Mouse (Mus musculus): Measurements from ENCODE around the gene Tnk1. TPM values are rescaled to one million over a fixed set of nuclear protein-coding genes. Genes with fewer than 3 reads are reported as not detected.

Gene Tnk1
- polyA plus RNA-seq, 1 experiment from 2014 or later: 1.1 TPM

GRCm38 (mm10) chr11:69876867-69877266 lies 18.3 kb upstream of the Tnk1 start:
- DNase-seq (ENCODE audit: low spot score): peak; percentile 89
- H3K4me2 ChIP-seq (ENCODE audit: low read depth, low read length): peak overlapping the region; percentile 25; the same call in 1 of the 2 replicates
- ATAC-seq (replicated peaks; ENCODE audit: insufficient number of reproducible peaks, low FRiP score, low TSS enrichment, low read depth): peak; percentile 49; the same call in 1 of the 2 replicates
- H3K36me3 ChIP-seq (replicated peaks; ENCODE audit: control insufficient read depth, insufficient read depth, low read depth, low read length): no peaks in the 10 kb centered on the region
- no peaks in the 10 kb centered on the region for H3K9me3 ChIP-seq (replicated peaks; ENCODE audit: control insufficient read depth, low read length)
- H3K27me3 ChIP-seq (ENCODE audit: control insufficient read depth, insufficient read depth, low read length): no peaks in the 10 kb centered on the region
- no peak overlapping the region for H3K27ac ChIP-seq (replicated peaks; ENCODE audit: low read depth, low read length)
- H3K4me3 ChIP-seq (ENCODE audit: low read depth, low read length): 0 out of 2 replicates have a peak overlapping the region, but pooled peaks have one; percentile 3
- peaks cover 5% of the 10 kb centered on the region; the same call in 1 of the 2 replicates for H3K4me1 ChIP-seq (ENCODE audit: control insufficient read depth, insufficient read depth, low read length)
- under 1% methylated on average over 12 of the region's 12 CpGs for WGBS
- no peak overlapping the region; the same call in 1 of the 2 replicates for H3K9ac ChIP-seq (replicated peaks; ENCODE audit: low read length)

GRCm38 (mm10) chr11:69876186-69876585 lies 17.7 kb upstream of the Tnk1 start:
- no peak overlapping the region; the same call in 1 of the 2 replicates for H3K9ac ChIP-seq (replicated peaks; ENCODE audit: low read length)
- no peak for ATAC-seq (replicated peaks; ENCODE audit: insufficient number of reproducible peaks, low FRiP score, low TSS enrichment, low read depth)
- no peak overlapping the region; the same call in 1 of the 2 replicates for H3K27ac ChIP-seq (replicated peaks; ENCODE audit: low read depth, low read length)
- H3K4me2 ChIP-seq (ENCODE audit: low read depth, low read length): no peak overlapping the region
- 55% methylated on average over 7 of the region's 7 CpGs for WGBS
- H3K4me3 ChIP-seq (ENCODE audit: low read depth, low read length): no peak overlapping the region
- no peak for DNase-seq (ENCODE audit: low spot score)
- H3K9me3 ChIP-seq (replicated peaks; ENCODE audit: control insufficient read depth, low read length): no peaks in the 10 kb centered on the region
- no peaks in the 10 kb centered on the region for H3K27me3 ChIP-seq (ENCODE audit: control insufficient read depth, insufficient read depth, low read length)
- H3K36me3 ChIP-seq (replicated peaks; ENCODE audit: control insufficient read depth, insufficient read depth, low read depth, low read length): no peaks in the 10 kb centered on the region
- H3K4me1 ChIP-seq (ENCODE audit: control insufficient read depth, insufficient read depth, low read length): peaks cover 3% of the 10 kb centered on the region; the same call in 1 of the 2 replicates

GRCm38 (mm10) chr11:69872451-69872850 lies 13.9 kb upstream of the Tnk1 start:
- Histone ChIP-seq H3K27me3 (ENCODE audit: control insufficient read depth, insufficient read depth, low read length) (no peaks in the 10 kb centered on the region), H3K4me2 (ENCODE audit: low read depth, low read length) (no peak overlapping the region), H3K9me3 (replicated peaks; ENCODE audit: control insufficient read depth, low read length) (no peaks in the 10 kb centered on the region), H3K36me3 (replicated peaks; ENCODE audit: control insufficient read depth, insufficient read depth, low read depth, low read length) (no peaks in the 10 kb centered on the region), H3K4me3 (ENCODE audit: low read depth, low read length) (no peak overlapping the region), H3K4me1 (ENCODE audit: control insufficient read depth, insufficient read depth, low read length) (peaks cover 3% of the 10 kb centered on the region; the same call in 1 of the 2 replicates), H3K27ac (replicated peaks; ENCODE audit: low read depth, low read length) (no peak overlapping the region), H3K9ac (replicated peaks; ENCODE audit: low read length) (no peak overlapping the region)
- DNase-seq (ENCODE audit: low spot score) (no peak), ATAC-seq (replicated peaks; ENCODE audit: insufficient number of reproducible peaks, low FRiP score, low TSS enrichment, low read depth) (no peak)
- WGBS: 91% methylated on average over 4 of the region's 4 CpGs

- Histone ChIP-seq H3K9ac (replicated peaks; ENCODE audit: low read length) (no peak overlapping the region), H3K27ac (replicated peaks; ENCODE audit: low read depth, low read length) (no peak overlapping the region), H3K4me2 (ENCODE audit: low read depth, low read length) (no peak overlapping the region), H3K9me3 (replicated peaks; ENCODE audit: control insufficient read depth, low read length) (no peaks in the 10 kb centered on the region), H3K4me3 (ENCODE audit: low read depth, low read length) (no peak overlapping the region), H3K4me1 (ENCODE audit: control insufficient read depth, insufficient read depth, low read length) (no peaks in the 10 kb centered on the region), H3K36me3 (replicated peaks; ENCODE audit: control insufficient read depth, insufficient read depth, low read depth, low read length) (no peaks in the 10 kb centered on the region), H3K27me3 (ENCODE audit: control insufficient read depth, insufficient read depth, low read length) (no peaks in the 10 kb centered on the region)
- no peak for DNase-seq (ENCODE audit: low spot score)
- 83% methylated on average over 7 of the region's 7 CpGs for WGBS
- ATAC-seq (replicated peaks; ENCODE audit: insufficient number of reproducible peaks, low FRiP score, low TSS enrichment, low read depth): no peak
Observed at GRCm38 (mm10) chr11:69871822-69872221, 13.3 kb upstream of the Tnk1 start.

GRCm38 (mm10) chr11:69870289-69871069 lies 11.9 kb upstream of the Tnk1 start:
- no peaks in the 10 kb centered on the region for H3K4me1 ChIP-seq (ENCODE audit: control insufficient read depth, insufficient read depth, low read length)
- no peak overlapping the region for H3K4me3 ChIP-seq (ENCODE audit: low read depth, low read length)
- H3K4me2 ChIP-seq (ENCODE audit: low read depth, low read length): no peak overlapping the region
- H3K9ac ChIP-seq (replicated peaks; ENCODE audit: low read length): no peak overlapping the region
- ATAC-seq (replicated peaks; ENCODE audit: insufficient number of reproducible peaks, low FRiP score, low TSS enrichment, low read depth): no peak
- no peaks in the 10 kb centered on the region for H3K36me3 ChIP-seq (replicated peaks; ENCODE audit: control insufficient read depth, insufficient read depth, low read depth, low read length)
- H3K27me3 ChIP-seq (ENCODE audit: control insufficient read depth, insufficient read depth, low read length): no peaks in the 10 kb centered on the region
- no peak overlapping the region for H3K27ac ChIP-seq (replicated peaks; ENCODE audit: low read depth, low read length)
- DNase-seq (ENCODE audit: low spot score): no peak
- no peaks in the 10 kb centered on the region for H3K9me3 ChIP-seq (replicated peaks; ENCODE audit: control insufficient read depth, low read length)
- WGBS: 82% methylated on average over 2 of the region's 2 CpGs

GRCm38 (mm10) chr11:69867335-69867734 lies 8.8 kb upstream of the Tnk1 start:
- 71% methylated on average over 9 of the region's 9 CpGs for WGBS
- no peak overlapping the region for H3K4me3 ChIP-seq (ENCODE audit: low read depth, low read length)
- ATAC-seq (replicated peaks; ENCODE audit: insufficient number of reproducible peaks, low FRiP score, low TSS enrichment, low read depth) (no peak), DNase-seq (ENCODE audit: low spot score) (no peak)
- no peaks in the 10 kb centered on the region for H3K4me1 ChIP-seq (ENCODE audit: control insufficient read depth, insufficient read depth, low read length)
- no peaks in the 10 kb centered on the region for H3K9me3 ChIP-seq (replicated peaks; ENCODE audit: control insufficient read depth, low read length)
- no peak overlapping the region for H3K27ac ChIP-seq (replicated peaks; ENCODE audit: low read depth, low read length)
- H3K36me3 ChIP-seq (replicated peaks; ENCODE audit: control insufficient read depth, insufficient read depth, low read depth, low read length): no peaks in the 10 kb centered on the region
- H3K27me3 ChIP-seq (ENCODE audit: control insufficient read depth, insufficient read depth, low read length): no peaks in the 10 kb centered on the region
- H3K9ac ChIP-seq (replicated peaks; ENCODE audit: low read length): no peak overlapping the region
- no peak overlapping the region for H3K4me2 ChIP-seq (ENCODE audit: low read depth, low read length)

- no peak overlapping the region for H3K4me2 ChIP-seq (ENCODE audit: low read depth, low read length)
- H3K4me3 ChIP-seq (ENCODE audit: low read depth, low read length): no peak overlapping the region
- H3K27me3 ChIP-seq (ENCODE audit: control insufficient read depth, insufficient read depth, low read length): no peaks in the 10 kb centered on the region
- no peak for DNase-seq (ENCODE audit: low spot score)
- no peaks in the 10 kb centered on the region for H3K36me3 ChIP-seq (replicated peaks; ENCODE audit: control insufficient read depth, insufficient read depth, low read depth, low read length)
- WGBS: 88% methylated on average over 9 of the region's 9 CpGs
- ATAC-seq (replicated peaks; ENCODE audit: insufficient number of reproducible peaks, low FRiP score, low TSS enrichment, low read depth): no peak
- no peak overlapping the region for H3K27ac ChIP-seq (replicated peaks; ENCODE audit: low read depth, low read length)
- H3K4me1 ChIP-seq (ENCODE audit: control insufficient read depth, insufficient read depth, low read length): no peaks in the 10 kb centered on the region
- H3K9me3 ChIP-seq (replicated peaks; ENCODE audit: control insufficient read depth, low read length): no peaks in the 10 kb centered on the region
- H3K9ac ChIP-seq (replicated peaks; ENCODE audit: low read length): no peak overlapping the region
Observed at GRCm38 (mm10) chr11:69865561-69865960, 7.0 kb upstream of the Tnk1 start.

- DNase-seq (ENCODE audit: low spot score) (no peak), ATAC-seq (replicated peaks; ENCODE audit: insufficient number of reproducible peaks, low FRiP score, low TSS enrichment, low read depth) (no peak)
- no peaks in the 10 kb centered on the region for H3K9me3 ChIP-seq (replicated peaks; ENCODE audit: control insufficient read depth, low read length)
- H3K27ac ChIP-seq (replicated peaks; ENCODE audit: low read depth, low read length): no peak overlapping the region
- no peak overlapping the region for H3K4me2 ChIP-seq (ENCODE audit: low read depth, low read length)
- WGBS: 63% methylated on average over 8 of the region's 8 CpGs
- no peak overlapping the region for H3K9ac ChIP-seq (replicated peaks; ENCODE audit: low read length)
- no peak overlapping the region for H3K4me3 ChIP-seq (ENCODE audit: low read depth, low read length)
- no peaks in the 10 kb centered on the region for H3K36me3 ChIP-seq (replicated peaks; ENCODE audit: control insufficient read depth, insufficient read depth, low read depth, low read length)
- H3K27me3 ChIP-seq (ENCODE audit: control insufficient read depth, insufficient read depth, low read length): no peaks in the 10 kb centered on the region; the same call in 1 of the 2 replicates
- no peaks in the 10 kb centered on the region for H3K4me1 ChIP-seq (ENCODE audit: control insufficient read depth, insufficient read depth, low read length)
Observed at GRCm38 (mm10) chr11:69864138-69864860, 5.8 kb upstream of the Tnk1 start.
